In genomic region chr10:7483650-7484049, GRCm38 (mm10) we compare ENCODE assay signal across 24 mouse cellular contexts. TPM values are rescaled to one million over a fixed set of nuclear protein-coding genes. Genes with fewer than 3 reads are reported as not detected.
A peak's percentile ranks its signal among the peaks of the same experiment; 100 is the strongest.
DNase-seq lines count a peak whose midpoint lies in the region; ATAC-seq and TF ChIP-seq lines count a peak whose summit lies in the region.
"Had no signal": no experiment of that assay in that cellular context is flagged by ENCODE, and none has a peak within 500 bp of the region (broad histone marks: within the 10 kb centered on the region; RNA-seq: fewer than 3 reads in every experiment).

No protein-coding gene starts in this region.

- peak; percentile 84 for DNase-seq in 416B (ENCODE audit: low read depth)
- no peak for DNase-seq in testis, postnatal 14 days (ENCODE audit: low spot score)
- DNase-seq in thymus, adult 2 months: no peak
- no peak for DNase-seq in ovary, postnatal 10 days (ENCODE audit: low spot score)
- DNase-seq: adrenal gland, adult 2 months; adrenal gland, postnatal 10 days; adrenal gland, postnatal 25 days; cerebellum, adult 11 months; cerebellum, adult 18-20 months; cerebellum, adult 8-10 months; cerebellum, adult 9-11 months; cerebellum, postnatal 14 days; cerebellum, postnatal 36 days; forebrain, postnatal 0 days had no signal

- ATAC-seq in CD4-positive, CD25-positive, alpha-beta regulatory T cell, adult 4 months: peak; percentile 43
- peak; percentile 36; the same call in 1 of the 2 replicates for ATAC-seq in common myeloid progenitor, adult 5-6 weeks (replicated peaks; ENCODE audit: low read depth, poor library complexity, severe bottlenecking)
- peak; percentile 32 for ATAC-seq in inflammation-experienced regulatory T-cells, adult 6 months
- ATAC-seq: activated CD4-positive, CD25-positive, alpha-beta regulatory T cell, adult 4 months; forebrain, embryonic 13.5 days; forebrain, embryonic 15.5 days; forebrain, postnatal 0 days; Patski had no signal

- H3K36me3 ChIP-seq in thymus, adult 2 months (ENCODE audit: control insufficient read depth, insufficient read depth, low read length): no peaks in the 10 kb centered on the region
- H3K36me3 ChIP-seq: embryonic facial prominence, embryonic 10.5 days; embryonic facial prominence, embryonic 12.5 days; forebrain, embryonic 15.5 days; G1E had no signal

- no peak for TF ChIP-seq CTCF in thymus, adult 2 months (IDR thresholded peaks at IDR 0.05; ENCODE audit: borderline replicate concordance, control insufficient read depth, extremely low read depth, insufficient read depth, low read length, poor library complexity)

- no peaks in the 10 kb centered on the region for H3K4me1 ChIP-seq in thymus, adult 2 months (replicated peaks; ENCODE audit: control insufficient read depth, insufficient read depth, low read length)
- H3K4me1 ChIP-seq: embryonic facial prominence, embryonic 10.5 days; embryonic facial prominence, embryonic 12.5 days; forebrain, embryonic 13.5 days; forebrain, embryonic 15.5 days had no signal

- WGBS in thymus, adult 2 months: 20% methylated on average over 4 of the region's 4 CpGs

- H3K4me3 ChIP-seq in thymus, adult 2 months (ENCODE audit: control insufficient read depth, insufficient read depth, low read length): no peak overlapping the region
- H3K4me3 ChIP-seq: embryonic facial prominence, embryonic 10.5 days; embryonic facial prominence, embryonic 12.5 days; forebrain, embryonic 13.5 days; forebrain, embryonic 15.5 days had no signal

- H3K27me3 ChIP-seq in thymus, adult 2 months (ENCODE audit: control insufficient read depth, insufficient read depth, low read length): no peaks in the 10 kb centered on the region
- H3K27me3 ChIP-seq: embryonic facial prominence, embryonic 12.5 days; forebrain, embryonic 13.5 days; forebrain, embryonic 15.5 days; Patski had no signal

- no peak for TF ChIP-seq POLR2A in thymus, adult 2 months (IDR thresholded peaks at IDR 0.05; ENCODE audit: control insufficient read depth, extremely low read depth, insufficient read depth, low read length, poor library complexity)

- H3K27ac ChIP-seq in thymus, adult 2 months (ENCODE audit: control insufficient read depth, insufficient read depth, low read length): no peak overlapping the region
- H3K27ac ChIP-seq: embryonic facial prominence, embryonic 10.5 days; embryonic facial prominence, embryonic 12.5 days; forebrain, embryonic 13.5 days; forebrain, embryonic 15.5 days had no signal

RNA-seq across cellular contexts. Expression of gene Ulbp1, which starts 10.2 kb away (rescaled TPM):
- 10 to 100 TPM in 1 of 2 experiments, 1 to 10 TPM in 1; 8.9 to 11.3 TPM for polyA plus RNA-seq in CD4-positive, CD25-positive, alpha-beta regulatory T cell, adult 4 months (2017; shearing (Covaris generic))
- total RNA-seq in common myeloid progenitor, adult 5-6 weeks (2017): 27.2 and 51.3 TPM in 2 replicates
- polyA plus RNA-seq in inflammation-experienced regulatory T-cells, adult 6 months (2017; shearing (Covaris generic)): 10 to 100 TPM in 1 of 3 experiments, 1 to 10 TPM in 2; 7.5 to 22.5 (median 9.2) TPM
- 8.4 and 9.5 TPM in 2 replicates for polyA plus RNA-seq in thymus, adult 2 months (2012; rRNA removed)
